Mouse (Mus musculus) urinary bladder, postnatal 25 days (tissue): Measurements from ENCODE around the gene Ifi204.
"Not testable (repeated sequence)": the region's sequence is repeated elsewhere in the genome, so short reads cannot be mapped to it uniquely, and the experiment has no call there.

Source experiments
- DNase-seq: peaks from one replicate; pipeline ENCODE4 v3.0.0; 2022; ENCODE audit warnings: low spot score

The Ifi204 gene

DNA sequence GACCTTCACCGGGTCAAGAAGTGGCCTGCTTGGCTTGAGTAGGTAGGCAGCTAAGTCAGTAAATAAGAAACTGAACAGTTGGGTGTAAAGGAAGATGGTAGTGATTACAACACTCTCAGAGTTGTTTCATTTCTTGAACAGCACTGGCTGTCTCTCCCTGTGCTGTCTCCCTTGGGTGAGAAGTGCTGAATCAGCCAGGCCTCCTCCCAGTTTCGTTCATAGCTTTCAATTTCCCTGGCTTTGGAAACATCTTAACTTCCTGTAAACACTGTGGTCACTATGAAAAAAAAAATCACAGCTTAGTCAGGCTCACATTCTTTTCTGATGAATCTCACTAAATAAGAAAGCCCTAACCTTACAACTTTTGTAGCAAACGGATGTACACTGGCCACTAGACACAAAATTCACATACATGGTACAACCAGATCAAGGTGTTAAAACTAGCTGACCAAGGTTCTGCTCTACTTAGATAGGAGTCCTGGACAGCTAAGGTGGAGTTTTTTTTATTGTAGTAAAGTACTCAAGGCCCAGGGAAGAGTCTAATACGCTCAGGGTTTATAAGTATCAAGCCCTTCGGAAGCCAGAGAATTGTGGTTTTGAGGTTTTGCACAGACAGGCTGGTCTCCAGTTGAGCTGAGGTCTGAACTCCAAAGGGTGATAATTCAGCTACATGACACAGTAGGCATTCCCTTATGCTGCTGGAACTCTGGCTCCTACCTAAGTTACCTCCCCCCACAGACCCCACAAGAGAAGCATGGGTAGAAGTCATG lies at the start of gene Ifi204:
Ifi204 (minus strand) TSS at position 96 of the 770 bp plus-strand sequence.
- DNase-seq = peak; percentile 4

DNA sequence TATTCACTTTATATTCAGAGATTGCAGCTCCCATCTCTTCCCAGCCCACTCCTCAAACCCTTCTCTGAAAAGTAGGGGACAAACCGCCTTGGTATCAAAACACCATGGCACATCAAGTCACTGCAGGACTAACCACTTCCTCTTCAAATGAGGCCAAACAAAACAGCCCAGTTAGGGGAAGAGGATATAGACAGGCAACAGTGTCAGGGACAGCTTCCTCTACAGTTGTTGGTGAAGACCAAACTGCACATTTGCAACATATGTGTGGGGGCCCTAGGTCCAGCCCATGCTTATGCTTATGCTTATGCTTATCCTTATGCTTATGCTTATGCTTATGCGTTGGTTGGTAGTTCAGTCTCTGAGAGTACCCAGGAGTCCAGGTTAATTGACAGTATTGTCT lies 42.6 kb upstream of the Ifi204 start:
- DNase-seq = not testable (repeated sequence)

DNA sequence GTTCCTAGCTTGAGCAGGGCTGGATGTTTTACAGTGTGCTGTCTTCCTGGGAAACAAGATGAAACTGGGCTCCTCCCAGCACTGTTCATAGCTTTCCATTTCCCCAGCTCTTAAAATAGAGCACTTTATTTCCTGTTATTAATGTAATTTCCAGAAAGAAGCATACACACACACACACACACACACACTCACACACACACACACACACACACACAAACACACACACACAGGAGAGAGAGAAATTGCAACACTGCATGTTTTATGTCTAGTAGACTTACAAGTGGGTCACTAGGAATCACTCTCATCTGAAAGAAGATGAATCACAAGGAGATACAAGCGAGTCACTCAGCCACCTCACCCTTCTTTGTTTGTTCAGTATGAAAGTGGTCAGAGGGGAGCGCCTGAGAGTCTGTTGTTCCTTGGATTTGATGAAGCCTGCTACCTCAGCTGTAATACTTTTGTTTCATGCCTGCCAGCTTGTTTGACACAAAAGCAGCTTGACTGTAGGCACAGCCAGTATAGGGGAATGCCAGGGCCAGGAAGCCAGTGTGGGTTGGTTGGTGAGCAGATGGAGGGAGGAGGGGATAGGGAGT lies 36.0 kb upstream of the Ifi204 start:
- DNase-seq = not testable (repeated sequence)

DNA sequence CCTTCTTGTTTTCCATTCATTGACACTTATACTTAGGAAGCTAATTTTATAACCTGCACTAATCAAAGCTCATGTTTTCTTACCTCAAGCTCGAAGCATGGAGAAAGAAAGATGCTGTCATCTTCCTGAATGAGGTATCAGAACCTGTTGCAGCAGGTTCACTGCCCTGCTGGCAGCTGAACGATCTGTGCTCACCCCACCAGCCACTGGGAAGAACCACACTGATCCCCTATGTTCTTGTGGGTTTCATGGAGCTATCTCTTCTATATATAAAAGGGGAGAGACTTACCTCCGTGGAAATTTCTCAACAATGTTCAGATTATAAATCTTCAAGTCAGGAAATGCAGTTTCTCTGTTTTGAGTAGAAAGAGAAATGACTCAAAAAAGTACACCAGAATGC lies 35.5 kb upstream of the Ifi204 start:
- DNase-seq = not testable (repeated sequence)

DNA sequence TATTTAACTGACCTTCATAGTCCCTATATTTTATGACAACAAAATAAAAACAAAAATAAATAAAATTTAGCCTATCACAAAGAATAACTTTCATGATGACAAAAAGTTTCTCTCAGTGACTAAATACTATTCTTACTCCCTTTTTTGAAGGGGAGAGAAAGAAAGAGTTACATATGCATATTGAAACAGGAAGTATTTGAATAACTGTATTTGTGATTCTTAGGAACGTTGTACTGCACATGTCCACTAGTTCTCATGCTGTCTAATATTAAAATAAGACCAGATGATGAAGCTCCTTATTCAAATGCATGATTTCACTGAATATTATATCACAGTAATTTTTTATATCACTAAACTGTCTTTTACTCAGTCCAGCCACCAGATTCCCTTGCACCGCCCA lies 35.0 kb upstream of the Ifi204 start:
- not testable (repeated sequence) for DNase-seq

DNA sequence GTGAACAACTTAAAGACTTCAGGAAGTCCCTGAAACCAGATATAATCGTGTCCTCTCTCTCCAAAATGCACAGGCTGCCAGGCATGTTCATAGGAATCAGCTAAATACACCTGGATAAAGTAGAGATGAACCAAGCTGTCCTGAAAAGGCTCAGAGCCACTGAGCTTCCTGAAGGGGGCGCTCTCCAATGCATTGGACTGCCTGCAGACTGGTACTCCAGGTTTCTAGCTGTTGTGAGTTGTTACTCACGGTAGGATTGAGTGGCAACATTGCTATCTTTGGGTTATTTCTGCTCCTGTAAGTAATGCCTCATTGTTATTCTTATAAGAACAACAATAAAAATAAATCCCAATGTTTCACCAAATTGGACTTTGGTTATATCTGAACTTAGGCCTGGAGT lies 6.7 kb upstream of the Ifi204 start:
- not testable (repeated sequence) for DNase-seq

DNA sequence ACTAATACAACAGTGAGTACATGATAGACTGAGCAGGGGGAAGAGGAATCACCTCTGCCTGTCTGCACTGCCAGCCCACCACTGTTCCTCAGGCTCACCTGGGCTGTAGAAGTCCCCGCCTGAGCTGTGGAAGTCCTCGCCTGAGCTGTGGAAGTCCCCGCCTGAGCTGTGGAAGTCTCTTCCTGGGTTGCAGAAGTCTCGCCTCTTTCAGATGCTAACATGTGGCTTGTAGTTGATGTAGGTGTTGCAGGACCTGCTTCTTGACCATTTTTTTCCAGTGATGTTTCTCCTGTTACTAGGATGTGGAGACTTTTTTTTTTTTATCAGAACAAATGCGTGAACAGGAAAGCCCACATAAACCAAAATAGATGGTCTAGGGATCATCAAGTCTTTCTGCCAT lies 6.7 kb downstream of the Ifi204 start:
- not testable (repeated sequence) for DNase-seq

DNA sequence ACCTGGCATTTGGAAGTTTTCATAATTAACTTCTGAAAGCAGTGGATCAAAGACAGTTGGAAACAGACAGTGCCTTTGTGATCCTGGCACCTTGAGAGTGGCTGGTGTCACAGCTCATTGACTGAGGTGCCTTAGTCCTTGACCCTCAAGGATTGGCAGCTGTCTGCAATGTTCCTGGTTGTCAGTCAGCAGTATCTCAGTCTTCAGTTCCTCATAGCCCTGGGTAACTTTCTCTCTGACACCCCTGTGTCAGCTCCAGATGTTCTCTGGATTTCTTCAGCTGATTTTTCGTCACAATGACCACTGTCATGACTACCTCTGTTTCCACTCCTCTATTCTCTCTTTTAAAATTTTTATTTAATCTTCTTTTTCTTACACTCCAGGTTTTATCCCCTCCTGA lies 24.5 kb downstream of the Ifi204 start:
- DNase-seq = no peak

DNA sequence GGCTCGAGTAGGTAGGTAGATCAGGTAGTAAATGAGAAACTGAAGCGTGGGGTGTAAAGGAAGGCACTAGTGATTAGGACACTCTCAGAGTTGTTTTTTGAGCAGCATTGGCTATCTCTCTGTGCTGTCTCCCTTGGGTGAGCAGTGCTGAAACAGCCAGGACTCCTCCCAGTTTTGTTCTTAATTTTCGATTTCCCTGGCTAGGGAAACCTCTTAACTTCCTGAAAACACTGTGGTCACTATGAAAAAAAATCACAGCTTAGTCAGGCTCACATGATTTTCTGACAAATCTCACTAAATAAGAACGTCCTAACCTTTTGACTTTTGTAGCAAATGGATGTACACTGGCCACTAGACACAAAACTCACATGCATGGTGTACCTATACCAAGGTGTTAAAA lies 25.1 kb downstream of the Ifi204 start, which contains the start of gene Ifi207:
Ifi207 (minus strand) TSS at position 92 of the 400 bp plus-strand sequence.
- no peak for DNase-seq

DNA sequence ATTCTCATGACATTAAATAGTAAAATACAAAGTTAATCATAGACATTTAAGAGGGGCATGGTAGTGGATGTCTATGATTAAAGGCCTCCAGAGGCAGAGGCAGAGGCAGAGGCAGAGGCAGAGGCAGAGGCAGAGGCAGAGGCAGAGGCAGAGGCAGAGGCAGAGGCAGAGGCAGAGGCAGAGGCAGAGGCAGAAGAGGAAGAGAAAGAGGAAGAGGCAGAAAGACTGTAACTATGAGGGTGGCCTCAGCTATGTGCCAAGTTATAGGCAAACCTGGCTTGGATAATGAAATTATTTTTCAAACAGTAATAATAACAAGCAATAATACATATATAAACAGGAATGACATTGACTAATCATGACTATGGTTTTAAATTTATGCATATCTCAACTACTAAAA lies 26.2 kb downstream of the Ifi204 start:
- no peak for DNase-seq

DNA sequence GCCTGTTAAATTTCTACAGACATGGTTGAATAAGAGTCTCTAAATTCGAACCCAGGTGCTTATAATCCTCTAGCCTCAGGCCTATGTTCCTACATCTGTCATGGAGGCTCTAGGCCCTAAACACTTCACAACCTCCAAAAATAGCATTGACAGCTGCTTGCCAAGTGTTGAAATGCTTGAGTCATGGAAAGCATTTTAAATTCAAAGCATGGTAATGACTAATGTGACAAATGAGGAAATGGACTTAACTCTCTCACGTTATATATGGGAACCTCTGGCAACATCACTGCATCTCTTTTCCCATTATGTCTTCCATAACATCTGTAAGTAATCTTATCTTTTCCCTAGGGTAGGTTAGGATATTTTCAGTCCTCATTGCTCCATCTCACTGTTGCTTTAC lies 29.8 kb downstream of the Ifi204 start:
- no peak for DNase-seq

DNA sequence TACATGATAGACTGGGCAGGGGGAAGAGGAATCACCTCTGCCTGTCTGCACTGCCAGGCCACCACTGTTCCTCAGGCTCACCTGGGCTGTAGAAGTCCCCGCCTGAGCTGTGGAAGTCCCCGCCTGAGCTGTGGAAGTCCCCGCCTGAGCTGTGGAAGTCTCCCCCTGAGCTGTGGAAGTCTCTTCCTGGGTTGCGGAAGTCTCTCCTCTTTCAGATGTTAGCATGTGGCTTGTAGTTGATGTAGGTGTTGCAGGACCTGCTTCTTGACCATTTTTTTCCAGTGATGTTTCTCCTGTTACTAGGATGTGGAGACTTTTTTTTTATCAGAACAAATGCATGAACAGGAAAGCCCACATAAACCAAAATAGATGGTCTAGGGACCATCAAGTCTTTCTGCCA lies 31.7 kb downstream of the Ifi204 start:
- not testable (repeated sequence) for DNase-seq

DNA sequence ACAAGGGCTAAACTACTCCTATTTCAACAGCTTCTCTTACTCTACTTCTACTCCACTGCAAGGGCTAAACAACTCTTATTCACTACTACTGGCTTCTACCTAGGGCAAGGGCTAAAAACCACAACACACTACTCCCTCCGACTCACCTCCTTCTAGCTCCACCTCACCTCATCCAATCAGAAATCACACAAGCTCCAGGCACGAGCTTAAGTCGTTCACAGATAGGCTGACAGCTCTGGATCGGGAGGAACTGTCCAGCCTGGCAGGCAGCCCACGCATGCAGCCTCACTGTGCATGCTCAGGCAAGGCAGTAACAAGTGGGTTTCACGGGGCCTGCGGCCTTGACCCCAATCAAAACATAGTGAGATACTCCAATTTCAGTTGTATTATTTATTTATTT lies 33.5 kb downstream of the Ifi204 start:
- no peak for DNase-seq
